ENCODE assay signal across 9 mouse cellular contexts in the genomic region with DNA sequence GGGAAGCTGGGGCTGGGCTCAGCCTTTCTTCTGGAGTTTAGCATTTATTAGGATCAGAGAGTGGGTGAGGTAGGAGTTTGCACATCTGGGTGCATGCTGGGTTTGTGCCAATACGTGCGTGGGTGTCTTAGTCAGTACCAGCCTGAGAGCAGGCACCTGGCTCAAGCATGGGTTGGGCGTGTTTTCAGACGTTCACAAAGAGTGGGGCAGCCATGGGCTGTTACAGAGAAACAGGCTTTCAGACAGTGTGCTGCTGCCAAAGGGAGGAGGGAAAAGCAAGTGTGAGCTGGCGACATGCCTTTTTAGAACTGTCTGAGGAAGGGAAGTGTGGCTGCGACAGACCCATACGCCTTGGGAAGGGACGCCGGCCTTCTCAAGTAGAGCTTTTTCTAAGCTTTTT. TPM values are rescaled to one million over a fixed set of nuclear protein-coding genes. Genes with fewer than 3 reads are reported as not detected.
DNase-seq lines count a peak whose midpoint lies in the region; ATAC-seq and TF ChIP-seq lines count a peak whose summit lies in the region.
"Had no signal": no experiment of that assay in that cellular context is flagged by ENCODE, and none has a peak within 500 bp of the region (broad histone marks: within the 10 kb centered on the region; RNA-seq: fewer than 3 reads in every experiment).

No protein-coding gene starts in this region.

- H3K9ac ChIP-seq in kidney, embryonic 15.5 days: no peak overlapping the region
- H3K9ac ChIP-seq in lung, embryonic 14.5 days: no peak overlapping the region
- H3K9ac ChIP-seq: neural tube, embryonic 12.5 days had no signal

- no peaks in the 10 kb centered on the region for H3K27me3 ChIP-seq in kidney, embryonic 15.5 days
- no peaks in the 10 kb centered on the region for H3K27me3 ChIP-seq in lung, embryonic 14.5 days (ENCODE audit: insufficient read depth, low read length)
- H3K27me3 ChIP-seq: neural tube, embryonic 12.5 days had no signal

- ATAC-seq in kidney, embryonic 15.5 days (replicated peaks; ENCODE audit: low FRiP score): no peak
- peak; percentile 68 for ATAC-seq in lung, embryonic 14.5 days (ENCODE audit: insufficient read depth)

- H3K4me1 ChIP-seq in kidney, embryonic 15.5 days: peaks cover 4% of the 10 kb centered on the region; the same call in 1 of the 2 replicates
- H3K4me1 ChIP-seq in lung, embryonic 14.5 days (ENCODE audit: insufficient read depth): peaks cover 8% of the 10 kb centered on the region; the same call in 1 of the 2 replicates

- TF ChIP-seq CTCF in lung, embryonic 14.5 days (IDR thresholded peaks at IDR 0.05; ENCODE audit: low read depth): no peak

- no peak overlapping the region for H3K4me3 ChIP-seq in kidney, embryonic 15.5 days (replicated peaks)
- no peak overlapping the region for H3K4me3 ChIP-seq in lung, embryonic 14.5 days (ENCODE audit: low read depth, low read length)
- H3K4me3 ChIP-seq: neural tube, embryonic 12.5 days had no signal

- WGBS in kidney, embryonic 15.5 days: 70% methylated on average over 9 of the region's 9 CpGs
- WGBS in lung, embryonic 14.5 days: 40% methylated on average over 9 of the region's 9 CpGs

- H3K4me2 ChIP-seq in kidney, embryonic 15.5 days: no peak overlapping the region
- H3K4me2 ChIP-seq in lung, embryonic 14.5 days: no peak overlapping the region
- H3K4me2 ChIP-seq: neural tube, embryonic 12.5 days had no signal

- DNase-seq in kidney, adult 11 months: no peak
- peak; percentile 45 to 66 for DNase-seq in frontal cortex, postnatal 36 days (ENCODE audit: low spot score in 2 of 2)
- peak; percentile 56 for DNase-seq in kidney, postnatal 14 days
- DNase-seq in lung, embryonic 14.5 days: peak; percentile 84
- DNase-seq in skeletal muscle tissue, adult 2 months (ENCODE audit: low read depth, low spot score): peak; percentile 42
- no peak for DNase-seq in embryo, embryonic 10 days (ENCODE audit: low spot score)
- DNase-seq in spleen, adult 12 weeks (ENCODE audit: low spot score): no peak

- H3K27ac ChIP-seq in kidney, embryonic 15.5 days: peak overlapping the region; percentile 5; the same call in 1 of the 2 replicates
- H3K27ac ChIP-seq in lung, embryonic 14.5 days (ENCODE audit: low read depth): peak overlapping the region; percentile 83
- H3K27ac ChIP-seq: neural tube, embryonic 12.5 days had no signal

- H3K9me3 ChIP-seq in kidney, embryonic 15.5 days (replicated peaks): no peaks in the 10 kb centered on the region
- no peaks in the 10 kb centered on the region for H3K9me3 ChIP-seq in lung, embryonic 14.5 days (ENCODE audit: low read depth, low read length)
- H3K9me3 ChIP-seq: neural tube, embryonic 12.5 days had no signal

- H3K36me3 ChIP-seq in kidney, embryonic 15.5 days: no peaks in the 10 kb centered on the region
- no peaks in the 10 kb centered on the region for H3K36me3 ChIP-seq in lung, embryonic 14.5 days (ENCODE audit: insufficient read depth)
- H3K36me3 ChIP-seq: neural tube, embryonic 12.5 days had no signal

RNA-seq across cellular contexts. Expression of a gene that starts 45.2 kb away (rescaled TPM):
- 19.3 and 23.3 TPM in 2 replicates for polyA plus RNA-seq in kidney, embryonic 15.5 days (2015; fragmentation: Nextera tagmentation; extraction: Ambion mirVana)
- 2.2 and 2.7 TPM in 2 replicates for polyA plus RNA-seq in lung, embryonic 14.5 days (2014; fragmentation: Nextera tagmentation; extraction: Ambion mirVana)

RNA-seq across cellular contexts. Expression of a gene that starts 56.1 kb away (rescaled TPM):
- polyA plus RNA-seq in kidney, embryonic 15.5 days (2015; fragmentation: Nextera tagmentation; extraction: Ambion mirVana): 26.2 and 26.3 TPM in 2 replicates
- 18.9 and 19.9 TPM in 2 replicates for polyA plus RNA-seq in lung, embryonic 14.5 days (2014; fragmentation: Nextera tagmentation; extraction: Ambion mirVana)

Comparison
In these comparisons a context has a peak if more than half of its experiments do, and no peak if none do; other contexts are left out.
1. DNase-seq: peak in frontal cortex, postnatal 36 days (2 of 2), kidney, postnatal 14 days (single experiment), lung, embryonic 14.5 days (single experiment) and skeletal muscle tissue, adult 2 months (single experiment); none in kidney, adult 11 months (single experiment), embryo, embryonic 10 days (single experiment) and spleen, adult 12 weeks (single experiment).